Mouse (Mus musculus) hindbrain, embryonic 15.5 days (tissue): ENCODE measurements around the gene Colgalt2. TPM values are rescaled to one million over a fixed set of nuclear protein-coding genes. Genes with fewer than 3 reads are reported as not detected.

Experiments
- ATAC-seq: fragments of 200-750 bp; cut with Nextera tagmentation; 2 replicates; pipeline ENCODE4 v1.8.0; 2017; ENCODE audit warnings: low read depth, moderate number of reproducible peaks, moderate TSS enrichment; ENCODE audit not compliant: low FRiP score
- H3K27ac ChIP-seq: fragments of 300-500 bp; sonication (generic); replicated peaks from 2 replicates; pipeline ENCODE4 v1.5.1; 2015; ENCODE audit warnings: mild to moderate bottlenecking, inconsistent platforms
- H3K27me3 ChIP-seq: fragments of 300-500 bp; sonication (generic); 2 replicates; pipeline ENCODE4 v1.6.1; 2015; ENCODE audit warnings: control low read depth, inconsistent platforms
- H3K36me3 ChIP-seq: fragments of 300-500 bp; sonication (generic); 2 replicates; pipeline ENCODE4 v1.6.1; 2015; ENCODE audit warnings: control low read depth, inconsistent platforms
- H3K4me1 ChIP-seq: fragments of 300-500 bp; sonication (generic); replicated peaks from 2 replicates; pipeline ENCODE4 v1.6.1; 2015; ENCODE audit warnings: control low read depth, inconsistent platforms
- H3K4me2 ChIP-seq: fragments of 300-500 bp; sonication (generic); 2 replicates; pipeline ENCODE4 v1.6.1; 2015; ENCODE audit warnings: moderate library complexity, mild to moderate bottlenecking, inconsistent platforms
- H3K4me3 ChIP-seq: fragments of 300-500 bp; sonication (generic); 2 replicates; pipeline ENCODE4 v1.5.1; 2015; ENCODE audit warnings: mild to moderate bottlenecking, inconsistent platforms
- H3K9ac ChIP-seq: fragments of 300-500 bp; sonication (generic); 2 replicates; pipeline ENCODE4 v1.6.1; 2015; ENCODE audit warnings: inconsistent platforms
- H3K9me3 ChIP-seq: fragments of 300-500 bp; sonication (generic); 2 replicates; pipeline ENCODE4 v1.6.1; 2016; ENCODE audit warnings: control low read depth, inconsistent platforms
- WGBS: fragments of 180-500 bp; shearing (Covaris S2); methylation state at CpG from one replicate; pipeline ENCODE4 v1.1.7; 2015; 5-methylcytosine and 5-hydroxymethylcytosine counted together
- polyA plus RNA-seq: library from polyadenylated mRNA; unstranded; fragments of >200 nt; fragmentation: Nextera tagmentation; extraction: Ambion mirVana; gene quantifications from 2 replicates; pipeline ENCODE4 v1.2.1, GENCODE M21; 2015

Colgalt2 gene
- polyA plus RNA-seq, 1 experiment from 2014 or later, result 3.7 TPM

DNA sequence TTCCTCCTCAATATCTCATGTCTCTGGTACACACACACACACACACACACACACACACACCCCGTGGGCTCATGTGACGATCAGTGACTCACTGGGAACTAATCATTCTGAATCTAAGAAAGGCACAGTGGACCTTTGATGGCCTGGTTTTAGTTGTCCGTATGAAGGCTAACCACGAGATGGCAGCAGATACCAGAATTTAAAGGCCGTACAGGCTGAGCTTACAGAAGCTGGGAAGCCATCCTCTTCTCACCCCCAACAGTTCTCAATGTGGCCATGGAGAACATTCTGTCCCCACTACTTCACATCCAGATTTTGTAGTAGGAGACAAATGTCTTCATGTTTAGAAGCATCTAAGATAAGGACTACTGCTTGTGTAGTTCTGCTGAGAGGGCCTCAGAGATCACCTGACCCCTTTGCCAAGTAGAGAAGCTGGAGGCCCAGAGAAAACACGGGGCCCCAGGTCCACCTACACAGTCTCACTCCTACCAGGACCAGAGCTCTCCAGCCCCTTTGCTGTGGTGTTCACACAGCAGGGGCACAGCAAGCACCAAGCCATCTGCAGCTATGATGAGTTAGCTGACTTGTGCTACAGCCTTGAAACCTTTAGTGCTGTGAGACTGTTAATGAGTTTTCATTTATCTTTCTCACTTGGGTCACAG is 125.5 kb downstream of the Colgalt2 start:
- no peaks in the 10 kb centered on the region for H3K27me3 ChIP-seq
- 19% methylated on average over 6 of the region's 6 CpGs for WGBS
- H3K9ac ChIP-seq, result no peak overlapping the region
- H3K9me3 ChIP-seq, result no peaks in the 10 kb centered on the region
- H3K4me1 ChIP-seq, result peaks cover 5% of the 10 kb centered on the region; the same call in 1 of the 2 replicates
- 0 out of 2 replicates have a peak, but pooled peaks cover 9% of the 10 kb centered on the region for H3K36me3 ChIP-seq
- H3K27ac ChIP-seq, result 0 out of 2 replicates have a peak overlapping the region, but pooled peaks have one; percentile 16
- no peak overlapping the region for H3K4me2 ChIP-seq
- H3K4me3 ChIP-seq, result no peak overlapping the region
- peak; percentile 84 for ATAC-seq

DNA sequence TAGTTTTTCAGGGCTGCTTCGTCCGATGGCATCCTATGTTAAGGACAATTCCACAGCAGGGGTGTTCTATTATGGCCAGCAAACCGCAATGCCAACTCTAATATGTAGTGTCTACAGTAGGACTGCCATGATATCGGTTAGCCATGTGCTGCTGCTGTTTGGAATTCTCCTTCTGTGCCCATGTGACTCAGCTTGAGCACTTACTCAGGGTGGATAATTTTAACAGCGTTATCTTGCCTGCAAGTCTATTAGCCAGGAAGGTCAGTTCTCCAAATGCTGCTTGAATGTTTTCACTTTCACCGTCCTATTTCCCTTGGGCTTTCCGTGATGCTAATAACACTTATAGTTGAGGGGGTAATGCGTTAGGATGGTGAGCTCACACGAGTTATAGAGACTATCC is 126.5 kb downstream of the Colgalt2 start:
- WGBS, result 63% methylated on average over 9 of the region's 9 CpGs
- Histone ChIP-seq H3K9me3 (no peaks in the 10 kb centered on the region), H3K4me3 (no peak overlapping the region), H3K9ac (no peak overlapping the region), H3K27ac (no peak overlapping the region), H3K36me3 (0 out of 2 replicates have a peak, but pooled peaks cover 8% of the 10 kb centered on the region), H3K27me3 (no peaks in the 10 kb centered on the region), H3K4me2 (no peak overlapping the region), H3K4me1 (peaks cover 5% of the 10 kb centered on the region; the same call in 1 of the 2 replicates)
- ATAC-seq, result no peak

DNA sequence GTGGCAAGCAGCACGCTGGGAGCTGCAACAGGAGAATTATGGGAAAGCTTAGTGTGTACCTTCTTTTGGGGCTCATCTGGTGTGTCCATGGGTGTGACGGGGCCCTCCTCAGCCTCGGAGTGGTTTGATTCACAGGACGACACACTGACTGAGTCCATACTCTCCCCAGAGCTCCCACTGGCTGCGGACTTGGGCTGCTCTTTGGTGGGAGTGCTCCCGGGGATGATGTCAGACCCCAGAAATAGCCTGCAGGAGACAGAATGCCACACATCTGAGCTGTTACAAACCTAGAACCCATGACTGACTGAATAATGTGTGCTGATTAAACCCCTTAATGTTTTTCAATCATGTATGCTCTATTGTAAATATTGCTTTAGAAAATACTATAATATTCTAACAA is 128.6 kb downstream of the Colgalt2 start:
- no peak overlapping the region for H3K27ac ChIP-seq
- H3K4me2 ChIP-seq, result no peak overlapping the region
- H3K4me1 ChIP-seq, result peaks cover 5% of the 10 kb centered on the region; the same call in 1 of the 2 replicates
- ATAC-seq, result no peak
- no peaks in the 10 kb centered on the region for H3K27me3 ChIP-seq
- no peak overlapping the region for H3K4me3 ChIP-seq
- H3K9me3 ChIP-seq, result no peaks in the 10 kb centered on the region
- H3K36me3 ChIP-seq, result 0 out of 2 replicates have a peak, but pooled peaks cover 8% of the 10 kb centered on the region
- no peak overlapping the region for H3K9ac ChIP-seq
- WGBS, result 88% methylated on average over 6 of the region's 6 CpGs

- H3K36me3 ChIP-seq, result 0 out of 2 replicates have a peak, but pooled peaks cover 8% of the 10 kb centered on the region
- WGBS, result 95% methylated on average over 3 of the region's 3 CpGs
- ATAC-seq, result no peak
- no peaks in the 10 kb centered on the region for H3K27me3 ChIP-seq
- H3K9ac ChIP-seq, result no peak overlapping the region
- H3K4me2 ChIP-seq, result no peak overlapping the region
- peaks cover 5% of the 10 kb centered on the region; the same call in 1 of the 2 replicates for H3K4me1 ChIP-seq
- H3K4me3 ChIP-seq, result no peak overlapping the region
- no peaks in the 10 kb centered on the region for H3K9me3 ChIP-seq
- H3K27ac ChIP-seq, result no peak overlapping the region
Measured at GRCm38 (mm10) chr1:152528778-152529177, 129.1 kb downstream of the Colgalt2 start.

- ATAC-seq, result no peak
- no peak overlapping the region for H3K27ac ChIP-seq
- no peaks in the 10 kb centered on the region for H3K27me3 ChIP-seq
Measured at GRCm38 (mm10) chr1:152531498-152531897, 131.9 kb downstream of the Colgalt2 start.

DNA sequence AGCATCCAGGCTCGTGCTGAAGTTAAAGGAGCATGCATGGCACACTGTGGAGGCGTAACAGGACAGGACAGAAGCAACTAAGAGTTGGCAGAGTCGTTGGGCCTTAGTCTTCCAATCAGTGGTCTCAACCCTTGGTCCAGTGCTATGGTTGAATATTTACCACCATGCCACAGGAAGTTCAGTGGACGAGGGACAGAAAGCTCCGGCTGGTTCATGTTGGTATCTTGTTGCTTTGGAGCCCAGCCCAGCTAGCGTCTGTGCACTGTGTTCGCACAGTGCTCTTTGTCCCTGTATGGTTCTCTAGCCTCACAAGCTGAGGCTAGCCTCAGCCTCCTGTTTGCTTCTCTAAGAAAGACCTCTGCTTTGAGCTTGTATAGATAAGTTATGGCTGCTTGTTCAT is 134.9 kb downstream of the Colgalt2 start:
- no peak for ATAC-seq
- WGBS, result 94% methylated on average over 7 of the region's 7 CpGs
- H3K27me3 ChIP-seq, result no peaks in the 10 kb centered on the region
- no peak overlapping the region for H3K4me2 ChIP-seq
- no peak overlapping the region for H3K27ac ChIP-seq
- peaks cover 4% of the 10 kb centered on the region; the same call in 1 of the 2 replicates for H3K4me1 ChIP-seq
- 0 out of 2 replicates have a peak, but pooled peaks cover 3% of the 10 kb centered on the region for H3K36me3 ChIP-seq
- no peaks in the 10 kb centered on the region for H3K9me3 ChIP-seq
- no peak overlapping the region for H3K9ac ChIP-seq
- H3K4me3 ChIP-seq, result no peak overlapping the region

More at GRCm38 (mm10) chr1:152531498-152531897, 131.9 kb downstream of the Colgalt2 start:
- Histone ChIP-seq H3K4me3 (no peak overlapping the region), H3K36me3 (0 out of 2 replicates have a peak, but pooled peaks cover 3% of the 10 kb centered on the region), H3K4me1 (peaks cover 1% of the 10 kb centered on the region; the same call in 1 of the 2 replicates), H3K9me3 (no peaks in the 10 kb centered on the region), H3K4me2 (no peak overlapping the region), H3K9ac (no peak overlapping the region)
- WGBS, result 73% methylated on average over 15 of the region's 15 CpGs

- ATAC-seq, result no peak
- H3K27ac ChIP-seq, result peak overlapping the region; percentile 30
Measured at GRCm38 (mm10) chr1:152536416-152537018, 136.9 kb downstream of the Colgalt2 start.

GRCm38 (mm10) chr1:152537186-152537585 is 137.6 kb downstream of the Colgalt2 start:
- no peaks in the 10 kb centered on the region for H3K9me3 ChIP-seq
- H3K9ac ChIP-seq, result no peak overlapping the region
- no peaks in the 10 kb centered on the region for H3K27me3 ChIP-seq
- WGBS, result 65% methylated on average over 13 of the region's 13 CpGs
- ATAC-seq, result no peak; the same call in 1 of the 2 replicates
- no peak overlapping the region for H3K4me2 ChIP-seq
- H3K4me3 ChIP-seq, result no peak overlapping the region
- H3K4me1 ChIP-seq, result peaks cover 4% of the 10 kb centered on the region; the same call in 1 of the 2 replicates
- no peaks in the 10 kb centered on the region for H3K36me3 ChIP-seq
- no peak overlapping the region for H3K27ac ChIP-seq

More at GRCm38 (mm10) chr1:152536416-152537018, 136.9 kb downstream of the Colgalt2 start:
- 46% methylated on average over 16 of the region's 16 CpGs for WGBS
- Histone ChIP-seq H3K27me3 (no peaks in the 10 kb centered on the region), H3K9ac (no peak overlapping the region), H3K4me3 (no peak overlapping the region), H3K4me1 (peaks cover 4% of the 10 kb centered on the region; the same call in 1 of the 2 replicates), H3K36me3 (no peaks in the 10 kb centered on the region), H3K4me2 (no peak overlapping the region), H3K9me3 (no peaks in the 10 kb centered on the region)

- no peaks in the 10 kb centered on the region for H3K9me3 ChIP-seq
- H3K9ac ChIP-seq, result no peak overlapping the region
- H3K4me1 ChIP-seq, result peaks cover 4% of the 10 kb centered on the region; the same call in 1 of the 2 replicates
- H3K4me2 ChIP-seq, result no peak overlapping the region
- no peaks in the 10 kb centered on the region for H3K27me3 ChIP-seq
- no peak for ATAC-seq
- WGBS, result 95% methylated on average over 4 of the region's 4 CpGs
- H3K4me3 ChIP-seq, result no peak overlapping the region
- no peak overlapping the region for H3K27ac ChIP-seq
- no peaks in the 10 kb centered on the region for H3K36me3 ChIP-seq
Measured at GRCm38 (mm10) chr1:152538817-152539216, 139.2 kb downstream of the Colgalt2 start.

- no peaks in the 10 kb centered on the region for H3K9me3 ChIP-seq
- no peaks in the 10 kb centered on the region for H3K36me3 ChIP-seq
- H3K4me2 ChIP-seq, result no peak overlapping the region
- whole genome bisulfite sequencing, result 92% methylated on average over 3 of the region's 3 CpGs
- no peak for ATAC-seq
- H3K4me3 ChIP-seq, result no peak overlapping the region
- no peak overlapping the region for H3K9ac ChIP-seq
- no peaks in the 10 kb centered on the region for H3K27me3 ChIP-seq
- H3K27ac ChIP-seq, result no peak overlapping the region
- H3K4me1 ChIP-seq, result peaks cover 4% of the 10 kb centered on the region; the same call in 1 of the 2 replicates
Measured at GRCm38 (mm10) chr1:152540304-152540887, 140.8 kb downstream of the Colgalt2 start.

DNA sequence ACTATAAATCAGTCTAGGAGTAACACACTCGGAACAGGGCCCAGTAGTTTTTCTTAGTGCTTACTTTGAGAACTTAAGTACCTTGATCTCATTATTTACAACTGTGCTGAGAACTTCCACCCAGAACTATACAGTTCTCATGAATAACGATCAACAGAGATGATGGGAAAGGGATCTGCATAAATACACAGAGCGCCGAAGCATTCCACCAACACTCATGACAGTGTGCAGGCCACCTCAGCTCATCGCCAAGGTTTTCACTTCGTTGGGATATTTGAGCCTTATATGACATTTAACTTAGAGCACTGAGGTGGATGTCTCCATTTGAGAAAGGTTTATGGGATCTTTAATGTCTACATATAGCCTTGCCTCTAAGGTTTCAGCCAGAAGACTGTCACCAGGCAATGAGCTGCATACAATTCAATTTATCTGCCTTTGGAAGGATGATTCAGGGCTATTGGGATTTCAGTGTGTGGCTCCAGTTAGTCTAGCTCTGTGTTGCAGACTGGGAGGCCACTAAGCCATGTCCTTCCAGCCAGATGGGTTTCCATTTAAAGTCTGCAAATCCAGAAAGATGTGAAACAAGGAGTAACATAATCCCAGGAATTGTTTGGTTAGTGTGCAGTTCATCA is 143.2 kb downstream of the Colgalt2 start:
- Histone ChIP-seq H3K4me2 (no peak overlapping the region), H3K9ac (no peak overlapping the region), H3K9me3 (no peaks in the 10 kb centered on the region), H3K4me1 (no peaks in the 10 kb centered on the region), H3K4me3 (no peak overlapping the region), H3K27me3 (no peaks in the 10 kb centered on the region), H3K27ac (no peak overlapping the region), H3K36me3 (no peaks in the 10 kb centered on the region)
- 95% methylated on average over 6 of the region's 6 CpGs for WGBS
- ATAC-seq, result no peak
